Mouse (Mus musculus) E14TG2a.4 (cell line): ENCODE measurements around the gene Gm20388.

Experiments
- H3K27me3 ChIP-seq: 2 replicates; pipeline ENCODE4 v1.6.1; 2014; ENCODE audit warnings: low read length, control low read depth; ENCODE audit not compliant: insufficient read depth
- H3K36me3 ChIP-seq: 2 replicates; pipeline ENCODE4 v1.6.1; 2014; ENCODE audit warnings: low read length, control low read depth; ENCODE audit not compliant: insufficient read depth
- H3K4me1 ChIP-seq: replicated peaks from 2 replicates; pipeline ENCODE4 v1.6.1; 2014; ENCODE audit warnings: low read depth, low read length, control low read depth
- H3K4me3 ChIP-seq: replicated peaks from 2 replicates; pipeline ENCODE4 v1.5.1; 2014; ENCODE audit warnings: mild to moderate bottlenecking, low read length
- H3K9me3 ChIP-seq: 2 replicates; pipeline ENCODE4 v1.6.1; 2014; ENCODE audit warnings: low read length, control low read depth
- CTCF ChIP-seq: conservative IDR thresholded peaks from 2 replicates; pipeline ENCODE4 v1.5.1; 2014; ENCODE audit warnings: low read length
- NANOG ChIP-seq: IDR thresholded peaks from 2 replicates; pipeline ENCODE4 v1.6.1; 2014; ENCODE audit warnings: borderline replicate concordance, low read length, mixed read lengths
- POU5F1 ChIP-seq: IDR thresholded peaks from 2 replicates; pipeline ENCODE4 v1.6.1; 2014; ENCODE audit warnings: low read length, borderline replicate concordance

Gm20388 gene

GRCm38 (mm10) chr8:120937474-120937873, 1026.8 kb downstream of the Gm20388 start:
- TF ChIP-seq POU5F1 = no peak
- no peak for TF ChIP-seq NANOG
- no peak for TF ChIP-seq CTCF
- H3K4me3 ChIP-seq = no peak overlapping the region
- H3K9me3 ChIP-seq = no peaks in the 10 kb centered on the region
- H3K36me3 ChIP-seq = no peaks in the 10 kb centered on the region
- peaks cover 47% of the 10 kb centered on the region for H3K27me3 ChIP-seq
- H3K4me1 ChIP-seq = peaks cover 8% of the 10 kb centered on the region

GRCm38 (mm10) chr8:120940287-120940686, 1029.6 kb downstream of the Gm20388 start:
- TF ChIP-seq POU5F1 (no peak), CTCF (no peak), NANOG (no peak)
- H3K4me1 ChIP-seq = peaks cover 8% of the 10 kb centered on the region
- H3K4me3 ChIP-seq = no peak overlapping the region
- H3K36me3 ChIP-seq = no peaks in the 10 kb centered on the region
- peaks cover 38% of the 10 kb centered on the region for H3K27me3 ChIP-seq
- H3K9me3 ChIP-seq = no peaks in the 10 kb centered on the region

DNA sequence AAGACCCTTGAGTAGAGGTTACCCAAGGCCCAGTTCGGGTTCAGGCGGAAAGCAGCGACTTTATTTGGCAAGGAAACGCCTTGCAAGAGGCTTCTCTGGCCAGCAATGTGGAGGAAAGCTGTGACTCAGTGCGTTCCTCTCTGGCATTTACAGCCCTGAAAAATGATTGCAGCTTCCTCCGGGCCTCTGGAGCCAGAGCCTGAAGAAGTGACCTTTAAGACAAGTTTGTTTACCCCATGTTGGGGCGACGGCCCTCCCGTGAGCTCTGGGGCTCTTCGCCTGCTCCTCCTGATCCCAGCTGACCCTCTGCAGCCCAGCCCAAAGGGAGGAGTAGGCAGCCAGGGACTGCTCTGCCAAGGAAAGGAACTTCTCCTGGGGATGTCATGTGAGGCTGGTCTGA, 1036.6 kb downstream of the Gm20388 start:
- Histone ChIP-seq H3K9me3 (no peaks in the 10 kb centered on the region), H3K27me3 (peaks cover 6% of the 10 kb centered on the region), H3K4me1 (0 out of 2 replicates have a peak, but pooled peaks cover 5% of the 10 kb centered on the region), H3K36me3 (no peaks in the 10 kb centered on the region), H3K4me3 (no peak overlapping the region)
- no peak for TF ChIP-seq POU5F1
- no peak for TF ChIP-seq CTCF
- no peak for TF ChIP-seq NANOG

GRCm38 (mm10) chr8:120948050-120948595, 1037.5 kb downstream of the Gm20388 start:
- H3K9me3 ChIP-seq = no peaks in the 10 kb centered on the region
- H3K36me3 ChIP-seq = no peaks in the 10 kb centered on the region
- TF ChIP-seq POU5F1 (no peak), NANOG (no peak), CTCF (no peak)
- peaks cover 6% of the 10 kb centered on the region for H3K27me3 ChIP-seq
- no peak overlapping the region for H3K4me3 ChIP-seq
- H3K4me1 ChIP-seq = 0 out of 2 replicates have a peak, but pooled peaks cover 5% of the 10 kb centered on the region

DNA sequence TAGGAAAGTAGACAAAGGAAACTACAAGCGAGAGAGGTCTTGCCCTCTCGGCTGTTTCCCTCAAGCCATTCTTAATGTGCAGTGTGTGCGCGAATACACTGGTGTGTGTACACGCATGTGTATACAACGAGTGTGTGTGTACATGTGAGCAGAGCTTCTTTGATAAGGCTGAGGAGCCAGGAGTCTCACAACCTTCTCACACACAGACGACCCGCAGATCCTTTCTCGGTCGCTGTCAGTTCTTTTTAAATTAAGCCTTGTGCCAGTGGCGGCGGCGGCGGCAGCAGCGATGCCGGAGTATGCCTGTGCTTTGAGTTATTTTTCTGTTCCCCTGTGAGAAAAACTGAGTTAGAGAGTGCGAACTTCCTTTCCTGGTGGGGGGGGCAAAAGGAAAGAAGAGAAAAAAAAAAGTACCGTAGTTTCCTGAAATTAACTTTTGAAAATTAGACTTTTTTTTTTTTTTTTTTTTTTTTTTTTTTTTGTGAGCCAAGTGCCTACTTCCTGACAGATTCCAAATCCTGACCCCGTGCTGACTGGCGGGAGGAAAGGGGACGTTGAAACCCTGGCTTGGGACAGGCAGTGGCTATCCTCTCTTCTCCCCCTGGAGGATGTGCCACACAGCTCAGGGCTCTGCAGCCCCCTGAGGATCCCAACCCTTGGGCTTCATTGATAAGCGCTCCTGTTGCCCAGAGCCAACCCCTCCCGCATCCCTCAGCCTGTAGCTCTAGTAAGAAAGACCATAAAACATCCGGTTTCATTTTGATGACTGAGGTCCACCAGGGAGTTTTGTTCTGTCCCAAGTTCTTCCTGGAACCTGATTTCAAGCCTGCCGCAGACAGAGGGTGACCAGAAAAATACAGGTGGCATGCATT, 1038.2 kb downstream of the Gm20388 start:
- 0 out of 2 replicates have a peak, but pooled peaks cover 5% of the 10 kb centered on the region for H3K4me1 ChIP-seq

GRCm38 (mm10) chr8:120950674-120951218, 1040.1 kb downstream of the Gm20388 start:
- TF ChIP-seq CTCF (no peak), NANOG (no peak), POU5F1 (no peak)

More for the DNA sequence above, 1038.2 kb downstream of the Gm20388 start:
- no peak for TF ChIP-seq CTCF
- no peak for TF ChIP-seq POU5F1
- TF ChIP-seq NANOG = no peak
- Histone ChIP-seq H3K9me3 (no peaks in the 10 kb centered on the region), H3K36me3 (no peaks in the 10 kb centered on the region), H3K27me3 (peaks cover 6% of the 10 kb centered on the region), H3K4me3 (no peak overlapping the region)

GRCm38 (mm10) chr8:120959470-120959891, 1048.8 kb downstream of the Gm20388 start:
- H3K4me3 ChIP-seq = peak overlapping the region; percentile 29; the same call in 1 of the 2 replicates
- H3K27me3 ChIP-seq = peaks cover 39% of the 10 kb centered on the region
- no peaks in the 10 kb centered on the region for H3K36me3 ChIP-seq
- TF ChIP-seq NANOG (no peak), POU5F1 (no peak), CTCF (no peak)
- peaks cover 10% of the 10 kb centered on the region for H3K4me1 ChIP-seq
- no peaks in the 10 kb centered on the region for H3K9me3 ChIP-seq

More at GRCm38 (mm10) chr8:120950674-120951218, 1040.1 kb downstream of the Gm20388 start:
- Histone ChIP-seq H3K4me1 (0 out of 2 replicates have a peak, but pooled peaks cover 5% of the 10 kb centered on the region), H3K36me3 (no peaks in the 10 kb centered on the region), H3K27me3 (peaks cover 6% of the 10 kb centered on the region), H3K4me3 (no peak overlapping the region), H3K9me3 (no peaks in the 10 kb centered on the region)

DNA sequence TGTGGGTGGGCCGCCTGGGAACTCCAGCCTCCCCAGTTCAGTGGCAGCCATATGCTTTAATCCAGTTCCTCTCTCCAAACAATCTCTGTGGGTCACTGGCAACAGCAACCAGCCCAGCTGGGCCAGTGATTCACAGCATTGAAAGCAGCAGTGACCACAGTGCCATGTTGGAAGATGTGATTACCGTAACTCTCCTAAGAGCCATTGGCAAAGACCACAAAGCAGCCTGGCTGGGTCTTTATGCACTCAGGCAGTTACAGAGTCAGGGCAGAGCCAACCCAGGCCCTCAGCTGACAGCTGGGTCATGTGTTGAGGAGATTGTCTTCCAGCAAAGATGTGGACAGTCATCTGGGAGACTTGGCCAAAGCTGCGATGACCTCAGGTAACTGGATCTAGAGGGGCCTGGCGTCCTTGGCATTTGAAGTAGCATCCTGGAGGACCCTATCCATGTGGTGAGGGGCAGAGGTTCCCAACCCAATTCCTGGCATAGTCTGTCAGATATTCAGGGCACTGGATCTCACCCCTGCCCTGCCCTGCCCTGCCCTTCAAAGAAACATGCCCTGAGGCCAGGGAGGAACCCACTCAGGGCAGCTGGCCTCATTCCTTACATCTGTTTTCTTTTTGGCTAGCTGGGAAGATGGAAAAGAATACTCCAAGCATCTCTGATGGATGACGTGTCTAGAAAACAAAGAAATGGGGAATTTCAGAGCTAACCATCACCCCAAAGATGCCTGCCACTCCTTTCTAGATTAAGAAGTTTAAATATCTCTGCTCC, 1052.2 kb downstream of the Gm20388 start:
- Histone ChIP-seq H3K4me3 (no peak overlapping the region), H3K9me3 (no peaks in the 10 kb centered on the region), H3K36me3 (no peaks in the 10 kb centered on the region), H3K4me1 (peaks cover 10% of the 10 kb centered on the region), H3K27me3 (peaks cover 48% of the 10 kb centered on the region)
- TF ChIP-seq POU5F1 (no peak), NANOG (no peak), CTCF (no peak)
